Mouse (Mus musculus) kidney, embryonic 15.5 days (tissue): ENCODE measurements around the gene Kcnk1. TPM values are rescaled to one million over a fixed set of nuclear protein-coding genes. Genes with fewer than 3 reads are reported as not detected.

Source experiments
- ATAC-seq: fragments of 200-750 bp; cut with Nextera tagmentation; replicated peaks from 2 replicates; pipeline ENCODE4 v1.8.0; 2017; ENCODE audit warnings: moderate TSS enrichment; ENCODE audit not compliant: low FRiP score
- H3K27ac ChIP-seq: fragments of 300-500 bp; sonication (generic); 2 replicates; pipeline ENCODE4 v1.5.1; 2015; ENCODE audit warnings: mild to moderate bottlenecking, inconsistent platforms
- H3K27me3 ChIP-seq: fragments of 300-500 bp; sonication (generic); 2 replicates; pipeline ENCODE4 v1.6.1; 2015; ENCODE audit warnings: inconsistent platforms
- H3K36me3 ChIP-seq: fragments of 300-500 bp; sonication (generic); 2 replicates; pipeline ENCODE4 v1.6.1; 2015; ENCODE audit warnings: inconsistent platforms
- H3K4me1 ChIP-seq: fragments of 300-500 bp; sonication (generic); 2 replicates; pipeline ENCODE4 v1.6.1; 2015; ENCODE audit warnings: inconsistent platforms
- H3K4me2 ChIP-seq: fragments of 300-500 bp; sonication (generic); 2 replicates; pipeline ENCODE4 v1.6.1; 2015; ENCODE audit warnings: moderate library complexity, mild to moderate bottlenecking, inconsistent platforms
- H3K4me3 ChIP-seq: fragments of 300-500 bp; sonication (generic); replicated peaks from 2 replicates; pipeline ENCODE4 v1.5.1; 2015; ENCODE audit warnings: mild to moderate bottlenecking, inconsistent platforms
- H3K9ac ChIP-seq: fragments of 300-500 bp; sonication (generic); 2 replicates; pipeline ENCODE4 v1.6.1; 2015; ENCODE audit warnings: mild to moderate bottlenecking, inconsistent platforms
- H3K9me3 ChIP-seq: fragments of 300-500 bp; sonication (generic); replicated peaks from 2 replicates; pipeline ENCODE4 v1.6.1; 2016; ENCODE audit warnings: inconsistent platforms
- WGBS: fragments of 180-500 bp; shearing (Covaris S2); methylation state at CpG from one replicate; pipeline ENCODE4 v1.1.7; 2015; ENCODE audit warnings: mixed read lengths; 5-methylcytosine and 5-hydroxymethylcytosine counted together
- polyA plus RNA-seq: library from polyadenylated mRNA; unstranded; fragments of >200 nt; fragmentation: Nextera tagmentation; extraction: Ambion mirVana; gene quantifications from 2 replicates; pipeline ENCODE4 v1.2.1, GENCODE M21; 2015

Kcnk1 gene
- polyA plus RNA-seq, 1 experiment from 2014 or later, result 39.2 TPM

DNA sequence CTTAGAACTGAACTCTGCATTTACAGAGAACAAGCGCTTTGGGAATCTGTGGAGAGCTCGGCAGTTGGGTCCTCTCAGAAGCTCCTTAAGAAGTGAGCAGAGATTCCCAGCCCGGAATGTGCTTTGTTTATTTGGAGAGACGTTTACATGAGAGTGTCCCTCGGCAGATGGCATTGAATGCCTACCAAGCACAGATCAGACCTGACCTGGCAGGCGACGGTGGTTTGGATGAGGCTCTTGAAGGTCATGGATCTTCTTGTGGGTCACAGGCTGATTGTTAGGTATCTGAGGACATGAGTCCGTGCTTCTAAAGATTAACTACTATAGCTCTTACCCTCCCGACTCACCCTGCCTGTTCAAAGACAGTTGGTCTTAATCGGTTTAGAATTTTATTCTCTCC lies 67.9 kb downstream of the Kcnk1 start:
- ATAC-seq, result no peak
- H3K4me1 ChIP-seq, result peaks cover 9% of the 10 kb centered on the region; the same call in 1 of the 2 replicates
- no peak overlapping the region for H3K4me3 ChIP-seq
- no peaks in the 10 kb centered on the region for H3K9me3 ChIP-seq
- peaks cover 20% of the 10 kb centered on the region for H3K27me3 ChIP-seq
- 73% methylated on average over 10 of the region's 10 CpGs for WGBS
- no peak overlapping the region for H3K9ac ChIP-seq
- H3K4me2 ChIP-seq, result no peak overlapping the region
- no peak overlapping the region for H3K27ac ChIP-seq
- H3K36me3 ChIP-seq, result no peaks in the 10 kb centered on the region

- WGBS, result 69% methylated on average over 9 of the region's 9 CpGs
- Histone ChIP-seq H3K27ac (0 out of 2 replicates have a peak overlapping the region, but pooled peaks have one; percentile 8), H3K4me2 (no peak overlapping the region), H3K9me3 (no peaks in the 10 kb centered on the region), H3K4me3 (no peak overlapping the region), H3K9ac (no peak overlapping the region), H3K36me3 (no peaks in the 10 kb centered on the region), H3K27me3 (peaks cover 19% of the 10 kb centered on the region), H3K4me1 (peaks cover 9% of the 10 kb centered on the region; the same call in 1 of the 2 replicates)
- ATAC-seq, result no peak; the same call in 1 of the 2 replicates
These were observed 69.0 kb downstream of the Kcnk1 start for GRCm38 (mm10) chr8:126063832-126064409.

- WGBS, result 26% methylated on average over 8 of the region's 8 CpGs
- Histone ChIP-seq H3K27me3 (peaks cover 16% of the 10 kb centered on the region), H3K36me3 (no peaks in the 10 kb centered on the region), H3K4me1 (peaks cover 9% of the 10 kb centered on the region; the same call in 1 of the 2 replicates), H3K27ac (0 out of 2 replicates have a peak overlapping the region, but pooled peaks have one; percentile 55), H3K9me3 (no peaks in the 10 kb centered on the region), H3K4me3 (no peak overlapping the region), H3K4me2 (no peak overlapping the region), H3K9ac (no peak overlapping the region)
- ATAC-seq, result no peak
These were observed 69.7 kb downstream of the Kcnk1 start for GRCm38 (mm10) chr8:126064587-126065145.

DNA sequence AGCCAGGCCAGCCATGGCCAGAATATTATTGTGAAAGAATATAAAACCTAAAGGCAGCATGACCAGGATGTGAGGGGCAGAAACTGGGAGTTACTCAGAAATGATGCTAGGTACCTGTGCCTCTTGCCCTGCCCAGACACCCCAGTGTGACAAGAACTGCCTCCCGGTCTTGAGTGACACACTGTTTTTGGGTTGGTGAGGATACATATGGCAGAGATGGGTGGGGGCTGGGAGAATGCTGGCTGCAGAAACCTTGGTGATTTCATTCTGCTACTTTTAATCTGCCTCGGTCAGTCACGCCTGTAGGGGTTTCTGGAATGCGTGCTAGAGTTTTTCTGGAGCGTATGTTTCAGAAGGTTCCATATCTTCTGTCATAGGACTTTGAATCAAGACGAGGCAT lies 72.3 kb downstream of the Kcnk1 start:
- peaks cover 9% of the 10 kb centered on the region; the same call in 1 of the 2 replicates for H3K4me1 ChIP-seq
- no peak overlapping the region for H3K4me3 ChIP-seq
- H3K9me3 ChIP-seq, result no peaks in the 10 kb centered on the region
- 69% methylated on average over 6 of the region's 6 CpGs for WGBS
- H3K9ac ChIP-seq, result no peak overlapping the region
- peaks cover 6% of the 10 kb centered on the region; the same call in 1 of the 2 replicates for H3K27me3 ChIP-seq
- H3K27ac ChIP-seq, result no peak overlapping the region
- ATAC-seq, result no peak
- H3K36me3 ChIP-seq, result no peaks in the 10 kb centered on the region
- no peak overlapping the region for H3K4me2 ChIP-seq

GRCm38 (mm10) chr8:126068136-126068535 lies 73.2 kb downstream of the Kcnk1 start:
- H3K4me3 ChIP-seq, result no peak overlapping the region
- no peak for ATAC-seq
- peaks cover 9% of the 10 kb centered on the region; the same call in 1 of the 2 replicates for H3K4me1 ChIP-seq

GRCm38 (mm10) chr8:126072678-126073077 lies 77.7 kb downstream of the Kcnk1 start:
- Histone ChIP-seq H3K27ac (no peak overlapping the region), H3K9ac (no peak overlapping the region), H3K36me3 (no peaks in the 10 kb centered on the region), H3K27me3 (0 out of 2 replicates have a peak, but pooled peaks cover 16% of the 10 kb centered on the region), H3K4me2 (no peak overlapping the region), H3K4me1 (peaks cover 4% of the 10 kb centered on the region; the same call in 1 of the 2 replicates), H3K9me3 (no peaks in the 10 kb centered on the region), H3K4me3 (no peak overlapping the region)
- ATAC-seq, result no peak
- 76% methylated on average over 5 of the region's 5 CpGs for WGBS

More at GRCm38 (mm10) chr8:126068136-126068535, 73.2 kb downstream of the Kcnk1 start:
- no peaks in the 10 kb centered on the region for H3K36me3 ChIP-seq
- H3K4me2 ChIP-seq, result no peak overlapping the region
- 0 out of 2 replicates have a peak, but pooled peaks cover 4% of the 10 kb centered on the region for H3K27me3 ChIP-seq
- WGBS, result 82% methylated on average over 6 of the region's 6 CpGs
- H3K27ac ChIP-seq, result no peak overlapping the region
- no peak overlapping the region for H3K9ac ChIP-seq
- no peaks in the 10 kb centered on the region for H3K9me3 ChIP-seq

DNA sequence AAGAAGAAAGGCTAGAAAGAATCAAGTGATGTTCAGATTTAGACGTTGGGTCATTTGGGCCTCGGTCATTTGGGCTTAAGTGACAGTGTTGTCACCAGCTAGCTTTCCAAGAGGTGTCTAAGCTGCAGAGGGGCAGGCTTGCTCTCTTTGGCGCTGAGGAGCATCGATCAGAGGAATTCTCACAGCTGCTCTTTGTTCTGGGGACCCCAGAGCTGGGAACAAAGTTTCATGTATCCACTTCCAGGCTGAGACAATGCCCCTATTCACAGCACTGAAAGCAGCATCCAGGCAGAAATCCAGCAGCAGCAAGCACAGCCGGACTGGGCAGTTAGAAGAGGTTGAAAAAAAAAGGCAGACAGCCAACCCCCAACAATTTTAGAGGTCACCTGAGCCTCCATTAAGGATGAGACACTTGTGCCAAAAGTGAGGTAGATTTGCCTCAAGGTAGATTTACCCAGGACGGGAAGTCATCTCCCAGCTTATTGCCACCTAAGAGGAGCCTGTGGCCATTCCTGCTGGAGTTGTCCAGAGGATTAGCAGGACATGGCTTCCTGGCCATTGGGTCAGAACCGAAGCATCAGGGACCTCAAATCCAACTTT lies 78.3 kb downstream of the Kcnk1 start:
- Histone ChIP-seq H3K27me3 (0 out of 2 replicates have a peak, but pooled peaks cover 12% of the 10 kb centered on the region), H3K36me3 (no peaks in the 10 kb centered on the region), H3K4me3 (no peak overlapping the region), H3K9me3 (no peaks in the 10 kb centered on the region), H3K4me1 (peaks cover 4% of the 10 kb centered on the region; the same call in 1 of the 2 replicates), H3K27ac (0 out of 2 replicates have a peak overlapping the region, but pooled peaks have one; percentile 27), H3K9ac (no peak overlapping the region), H3K4me2 (no peak overlapping the region)
- 40% methylated on average over 7 of the region's 7 CpGs for WGBS
- ATAC-seq, result no peak

GRCm38 (mm10) chr8:126074111-126074510 lies 79.1 kb downstream of the Kcnk1 start:
- H3K27ac ChIP-seq, result no peak overlapping the region
- no peak overlapping the region for H3K4me3 ChIP-seq
- 58% methylated on average over 1 of the region's 1 CpGs for WGBS
- no peaks in the 10 kb centered on the region for H3K9me3 ChIP-seq
- no peaks in the 10 kb centered on the region for H3K36me3 ChIP-seq
- no peak overlapping the region for H3K9ac ChIP-seq
- no peak overlapping the region for H3K4me2 ChIP-seq
- ATAC-seq, result no peak
- peaks cover 4% of the 10 kb centered on the region; the same call in 1 of the 2 replicates for H3K4me1 ChIP-seq
- 0 out of 2 replicates have a peak, but pooled peaks cover 12% of the 10 kb centered on the region for H3K27me3 ChIP-seq

GRCm38 (mm10) chr8:126075400-126075799 lies 80.4 kb downstream of the Kcnk1 start:
- Histone ChIP-seq H3K4me2 (no peak overlapping the region), H3K27me3 (0 out of 2 replicates have a peak, but pooled peaks cover 12% of the 10 kb centered on the region), H3K9me3 (no peaks in the 10 kb centered on the region), H3K27ac (no peak overlapping the region), H3K36me3 (no peaks in the 10 kb centered on the region), H3K4me3 (no peak overlapping the region), H3K9ac (no peak overlapping the region), H3K4me1 (peaks cover 6% of the 10 kb centered on the region; the same call in 1 of the 2 replicates)
- no peak for ATAC-seq
- 15% methylated on average over 10 of the region's 10 CpGs for WGBS

Other genes with a start within 250 kb of the Kcnk1 start
- gene Pcnx2, start 96.9 kb upstream of the Kcnk1 start, polyA plus RNA-seq, result 0.24 and 0.48 TPM in 2 replicates
- gene Map3k21, start 84.7 kb upstream of the Kcnk1 start, polyA plus RNA-seq, result 4.2 and 4.6 TPM in 2 replicates